In the genomic region with DNA sequence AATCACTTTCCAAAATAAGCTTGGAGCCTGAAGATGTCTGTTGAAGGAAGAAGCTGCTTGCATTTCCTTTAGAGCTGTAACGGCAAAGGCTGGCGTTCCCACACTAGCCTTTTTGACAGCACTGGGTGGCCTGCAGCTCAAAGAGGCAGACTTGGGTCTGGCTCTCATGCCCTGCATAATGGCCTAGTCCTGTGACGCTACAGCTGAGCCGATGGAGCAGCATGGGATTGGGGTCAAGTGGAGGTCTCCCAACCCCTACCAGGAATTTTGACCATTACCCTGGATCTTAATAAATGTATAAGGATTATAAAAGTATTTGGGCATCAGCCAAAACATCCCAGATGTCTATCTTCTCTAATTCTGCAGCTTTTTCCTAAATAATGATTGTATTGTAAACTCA, we compare ENCODE assay signal across 29 mouse cellular contexts.
DNase-seq lines count a peak whose midpoint lies in the region; ATAC-seq and TF ChIP-seq lines count a peak whose summit lies in the region.
"Had no signal": no experiment of that assay in that cellular context is flagged by ENCODE, and none has a peak within 500 bp of the region (broad histone marks: within the 10 kb centered on the region; RNA-seq: fewer than 3 reads in every experiment).

No protein-coding gene starts in this region.

- 50% methylated on average over 4 of the region's 4 CpGs for WGBS in lung, embryonic 14.5 days
- WGBS in intestine, embryonic 15.5 days, result 43% methylated on average over 4 of the region's 4 CpGs
- 50% methylated on average over 4 of the region's 4 CpGs for WGBS in stomach, embryonic 15.5 days

- TF ChIP-seq CTCF in lung, embryonic 14.5 days (IDR thresholded peaks at IDR 0.05; ENCODE audit: low read depth), result no peak

- H3K36me3 ChIP-seq in lung, embryonic 14.5 days (ENCODE audit: insufficient read depth), result no peaks in the 10 kb centered on the region
- no peaks in the 10 kb centered on the region for H3K36me3 ChIP-seq in intestine, embryonic 15.5 days
- H3K36me3 ChIP-seq in stomach, embryonic 15.5 days, result no peaks in the 10 kb centered on the region
- H3K36me3 ChIP-seq: embryonic facial prominence, embryonic 10.5 days; embryonic facial prominence, embryonic 13.5 days; G1E; heart, embryonic 10.5 days; heart, embryonic 13.5 days had no signal

- H3K9me3 ChIP-seq in lung, embryonic 14.5 days (ENCODE audit: low read depth, low read length), result no peaks in the 10 kb centered on the region
- H3K9me3 ChIP-seq in intestine, embryonic 15.5 days, result no peaks in the 10 kb centered on the region
- no peaks in the 10 kb centered on the region for H3K9me3 ChIP-seq in stomach, embryonic 15.5 days
- H3K9me3 ChIP-seq: embryonic facial prominence, embryonic 10.5 days; embryonic facial prominence, embryonic 13.5 days; forebrain, embryonic 13.5 days; G1E; heart, embryonic 10.5 days; heart, embryonic 13.5 days had no signal

- no peak overlapping the region for H3K9ac ChIP-seq in lung, embryonic 14.5 days
- H3K9ac ChIP-seq in intestine, embryonic 15.5 days, result no peak overlapping the region
- H3K9ac ChIP-seq in stomach, embryonic 15.5 days, result no peak overlapping the region
- H3K9ac ChIP-seq: embryonic facial prominence, embryonic 13.5 days; forebrain, embryonic 13.5 days; heart, embryonic 13.5 days; hindbrain, embryonic 14.5 days had no signal

- no peaks in the 10 kb centered on the region for H3K4me1 ChIP-seq in lung, embryonic 14.5 days (ENCODE audit: insufficient read depth)
- no peaks in the 10 kb centered on the region for H3K4me1 ChIP-seq in intestine, embryonic 15.5 days (replicated peaks)
- 0 out of 2 replicates have a peak, but pooled peaks cover 3% of the 10 kb centered on the region for H3K4me1 ChIP-seq in stomach, embryonic 15.5 days
- H3K4me1 ChIP-seq: embryonic facial prominence, embryonic 10.5 days; forebrain, embryonic 13.5 days; heart, embryonic 10.5 days; heart, embryonic 13.5 days had no signal

- H3K27me3 ChIP-seq in lung, embryonic 14.5 days (ENCODE audit: insufficient read depth, low read length), result no peaks in the 10 kb centered on the region
- no peaks in the 10 kb centered on the region for H3K27me3 ChIP-seq in intestine, embryonic 15.5 days (replicated peaks)
- H3K27me3 ChIP-seq in stomach, embryonic 15.5 days (replicated peaks), result no peaks in the 10 kb centered on the region
- H3K27me3 ChIP-seq: CH12.LX; embryonic facial prominence, embryonic 13.5 days; forebrain, embryonic 13.5 days; heart, embryonic 13.5 days; Patski had no signal

- peak; percentile 36 for DNase-seq in kidney, postnatal 10 days
- DNase-seq in kidney, postnatal 25 days, result no peak
- peak; percentile 34 for DNase-seq in lung, embryonic 14.5 days
- DNase-seq in lung, postnatal 36 days, result no peak
- DNase-seq in cerebellum, adult 9-11 months, result no peak
- DNase-seq: adrenal gland, postnatal 10 days; adrenal gland, postnatal 36 days; B cell, adult 2 months; cerebellum, adult 18-20 months; cerebellum, postnatal 36 days; embryo, embryonic 11 days; gastrocnemius, postnatal 10 days; gastrocnemius, postnatal 36 days; heart, adult 2 months; heart, postnatal 14 days; heart, postnatal 4 days had no signal

- no peak overlapping the region for H3K4me3 ChIP-seq in lung, embryonic 14.5 days (ENCODE audit: low read depth, low read length)
- no peak overlapping the region for H3K4me3 ChIP-seq in intestine, embryonic 15.5 days (replicated peaks)
- H3K4me3 ChIP-seq in stomach, embryonic 15.5 days (replicated peaks), result no peak overlapping the region
- H3K4me3 ChIP-seq: embryonic facial prominence, embryonic 10.5 days; embryonic facial prominence, embryonic 13.5 days; erythroblast, embryonic 14.5 days; forebrain, embryonic 13.5 days; heart, adult 2 months; heart, embryonic 10.5 days; heart, embryonic 13.5 days had no signal

- no peak; the same call in 1 of the 2 replicates for ATAC-seq in lung, embryonic 14.5 days (ENCODE audit: insufficient read depth)
- ATAC-seq in intestine, embryonic 15.5 days, result 0 out of 2 replicates have a peak, but pooled peaks have one; percentile 51
- ATAC-seq in stomach, embryonic 15.5 days (ENCODE audit: insufficient read depth, low FRiP score, low read depth), result peak; percentile 56
- ATAC-seq: forebrain, embryonic 13.5 days; forebrain, embryonic 16.5 days; Patski had no signal

- H3K4me2 ChIP-seq in lung, embryonic 14.5 days, result no peak overlapping the region
- H3K4me2 ChIP-seq in intestine, embryonic 15.5 days (replicated peaks), result no peak overlapping the region
- no peak overlapping the region for H3K4me2 ChIP-seq in stomach, embryonic 15.5 days
- H3K4me2 ChIP-seq: embryonic facial prominence, embryonic 13.5 days; forebrain, embryonic 13.5 days; heart, embryonic 13.5 days; hindbrain, embryonic 14.5 days had no signal

- H3K27ac ChIP-seq in lung, embryonic 14.5 days (ENCODE audit: low read depth), result no peak overlapping the region
- H3K27ac ChIP-seq in intestine, embryonic 15.5 days, result 0 out of 2 replicates have a peak overlapping the region, but pooled peaks have one; percentile 36
- H3K27ac ChIP-seq in stomach, embryonic 15.5 days, result 0 out of 2 replicates have a peak overlapping the region, but pooled peaks have one; percentile 62
- H3K27ac ChIP-seq: embryonic facial prominence, embryonic 10.5 days; embryonic facial prominence, embryonic 13.5 days; forebrain, embryonic 13.5 days; heart, adult 2 months; heart, embryonic 10.5 days; heart, embryonic 13.5 days; hindbrain, embryonic 14.5 days had no signal

Comparison
In these comparisons a context has a peak if more than half of its experiments do, and no peak if none do; other contexts are left out.
1. DNase-seq: peak in kidney, postnatal 10 days (single experiment) and lung, embryonic 14.5 days (single experiment); none in kidney, postnatal 25 days (0 of 2), lung, postnatal 36 days (single experiment) and cerebellum, adult 9-11 months (single experiment).